In the genomic region with DNA sequence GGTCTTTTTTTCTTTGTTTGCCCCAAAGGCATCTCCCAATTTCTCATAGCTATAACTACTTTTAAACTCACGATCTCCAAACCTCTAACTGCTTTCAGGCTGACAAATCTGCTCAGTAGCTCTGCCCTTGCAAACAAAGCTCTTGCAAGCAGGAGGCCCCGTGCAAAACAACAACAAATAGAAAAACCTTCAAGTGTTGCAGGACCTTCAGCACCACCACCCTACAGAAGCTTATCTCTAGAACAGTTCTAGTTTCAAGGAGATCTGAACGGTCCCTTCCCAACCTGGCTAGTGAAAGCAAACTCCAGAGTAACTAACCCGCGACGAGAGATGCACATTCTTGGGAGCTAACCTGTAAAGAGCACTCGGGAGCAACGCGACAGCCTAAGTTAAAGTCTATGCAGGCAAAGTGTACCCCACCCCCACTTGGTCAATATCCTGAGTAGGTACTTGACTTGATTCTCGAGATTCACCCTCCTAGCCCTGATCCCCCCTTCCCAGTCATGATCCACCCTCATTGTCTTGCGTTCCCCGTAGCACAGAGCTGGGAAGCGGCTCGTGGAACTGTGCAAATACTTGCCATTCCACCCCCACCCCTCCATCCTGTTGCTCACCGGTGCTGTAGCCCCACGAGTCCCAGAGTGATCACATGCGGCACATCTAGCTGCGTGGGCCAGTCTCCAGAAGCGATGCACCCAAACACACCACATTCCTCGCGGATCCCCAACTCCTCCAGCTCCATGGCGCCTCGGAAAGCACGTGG, we compare ENCODE assay signal across 8 mouse cellular contexts. TPM values are rescaled to one million over a fixed set of nuclear protein-coding genes. Genes with fewer than 3 reads are reported as not detected.
DNase-seq lines count a peak whose midpoint lies in the region; ATAC-seq and TF ChIP-seq lines count a peak whose summit lies in the region.

No protein-coding gene starts in this region.

- H3K4me3 ChIP-seq in liver, adult 2 months (ENCODE audit: insufficient read depth, low read depth, low read length), result peak overlapping the region; percentile 77
- peak overlapping the region; percentile 71 for H3K4me3 ChIP-seq in bone marrow macrophage, adult 2 months (ENCODE audit: insufficient read depth, low read length)
- peak overlapping the region; percentile 69 for H3K4me3 ChIP-seq in forebrain, postnatal 0 days (ENCODE audit: low read depth, low read length)
- peak overlapping the region; percentile 66 for H3K4me3 ChIP-seq in liver, postnatal 0 days (ENCODE audit: low read depth, low read length)
- H3K4me3 ChIP-seq in stomach, embryonic 16.5 days (replicated peaks; ENCODE audit: low read length), result peak overlapping the region; percentile 67

- H3K9me3 ChIP-seq in forebrain, postnatal 0 days (ENCODE audit: low read length), result no peaks in the 10 kb centered on the region
- H3K9me3 ChIP-seq in liver, postnatal 0 days (ENCODE audit: low read length), result no peaks in the 10 kb centered on the region
- H3K9me3 ChIP-seq in stomach, embryonic 16.5 days (replicated peaks; ENCODE audit: control insufficient read depth, low read length), result no peaks in the 10 kb centered on the region

- H3K4me1 ChIP-seq in liver, adult 2 months (ENCODE audit: control insufficient read depth, insufficient read depth, low read length), result peaks cover 33% of the 10 kb centered on the region
- peaks cover 34% of the 10 kb centered on the region for H3K4me1 ChIP-seq in bone marrow macrophage, adult 2 months (ENCODE audit: control insufficient read depth, insufficient read depth, low read length)
- peaks cover 14% of the 10 kb centered on the region for H3K4me1 ChIP-seq in forebrain, postnatal 0 days (ENCODE audit: insufficient read depth)
- H3K4me1 ChIP-seq in liver, postnatal 0 days (ENCODE audit: insufficient read depth), result peaks cover 62% of the 10 kb centered on the region
- H3K4me1 ChIP-seq in stomach, embryonic 16.5 days (ENCODE audit: control insufficient read depth, insufficient read depth, low read length), result peaks cover 16% of the 10 kb centered on the region

- peak overlapping the region; percentile 77 for H3K27ac ChIP-seq in liver, adult 2 months (replicated peaks; ENCODE audit: insufficient read depth, low read depth, low read length)
- H3K27ac ChIP-seq in bone marrow macrophage, adult 2 months (ENCODE audit: insufficient read depth, low read depth, low read length), result peak overlapping the region; percentile 25
- peak overlapping the region; percentile 88 for H3K27ac ChIP-seq in forebrain, postnatal 0 days (ENCODE audit: low read depth, low read length)
- peak overlapping the region; percentile 83 for H3K27ac ChIP-seq in liver, postnatal 0 days (ENCODE audit: low read depth)
- peak overlapping the region; percentile 52 for H3K27ac ChIP-seq in stomach, embryonic 16.5 days (ENCODE audit: low read length)

- H3K36me3 ChIP-seq in liver, adult 2 months (ENCODE audit: control insufficient read depth, insufficient read depth, low read length), result peaks cover 3% of the 10 kb centered on the region; the same call in 1 of the 2 replicates
- no peaks in the 10 kb centered on the region for H3K36me3 ChIP-seq in forebrain, postnatal 0 days (ENCODE audit: insufficient read depth)
- H3K36me3 ChIP-seq in liver, postnatal 0 days (replicated peaks; ENCODE audit: insufficient read depth, low read length), result peaks cover 9% of the 10 kb centered on the region
- H3K36me3 ChIP-seq in stomach, embryonic 16.5 days (ENCODE audit: control insufficient read depth, insufficient read depth, low read length), result no peaks in the 10 kb centered on the region

- H3K4me2 ChIP-seq in forebrain, postnatal 0 days (ENCODE audit: low read depth), result peak overlapping the region; percentile 86
- peak overlapping the region; percentile 97 for H3K4me2 ChIP-seq in liver, postnatal 0 days (ENCODE audit: low read depth, low read length)
- H3K4me2 ChIP-seq in stomach, embryonic 16.5 days (ENCODE audit: low read depth, low read length), result peak overlapping the region; percentile 90

- peaks cover 23% of the 10 kb centered on the region; the same call in 1 of the 2 replicates for H3K79me2 ChIP-seq in liver, adult 2 months (ENCODE audit: control insufficient read depth, insufficient read depth, low read length)

- ATAC-seq in forebrain, postnatal 0 days, result no peak
- ATAC-seq in liver, postnatal 0 days, result no peak
- no peak; the same call in none of the 2 replicates for ATAC-seq in stomach, embryonic 16.5 days (ENCODE audit: insufficient read depth, low FRiP score)

- TF ChIP-seq CTCF in liver, adult 2 months (IDR thresholded peaks at IDR 0.05; ENCODE audit: low read depth, low read length), result no peak
- no peak for TF ChIP-seq CTCF in bone marrow macrophage, adult 2 months (IDR thresholded peaks at IDR 0.05; ENCODE audit: low read depth, low read length)
- no peak for TF ChIP-seq CTCF in forebrain, postnatal 0 days (IDR thresholded peaks at IDR 0.05; ENCODE audit: low read depth)
- TF ChIP-seq CTCF in liver, postnatal 0 days (IDR thresholded peaks at IDR 0.05; ENCODE audit: low read depth), result no peak

- peak overlapping the region; percentile 75 for H3K9ac ChIP-seq in liver, adult 2 months (ENCODE audit: low read depth, low read length)
- peak overlapping the region; percentile 62 for H3K9ac ChIP-seq in forebrain, postnatal 0 days
- H3K9ac ChIP-seq in liver, postnatal 0 days (replicated peaks), result peak overlapping the region; percentile 61
- H3K9ac ChIP-seq in stomach, embryonic 16.5 days (ENCODE audit: low read length), result peak overlapping the region; percentile 74

- DNase-seq in liver, adult 2 months (ENCODE audit: extremely low read depth, low read depth, low spot score), result peak; percentile 56
- no peak for DNase-seq in liver
- DNase-seq in forebrain, postnatal 0 days, result no peak
- no peak for DNase-seq in liver, postnatal 0 days
- DNase-seq in adrenal gland, postnatal 25 days, result no peak
- DNase-seq in ovary, postnatal 10 days (ENCODE audit: low spot score), result no peak

- no peaks in the 10 kb centered on the region for H3K27me3 ChIP-seq in liver, adult 2 months (ENCODE audit: control insufficient read depth, insufficient read depth, low read length)
- H3K27me3 ChIP-seq in forebrain, postnatal 0 days (ENCODE audit: insufficient read depth, low read length), result no peaks in the 10 kb centered on the region
- no peaks in the 10 kb centered on the region for H3K27me3 ChIP-seq in liver, postnatal 0 days (ENCODE audit: insufficient read depth, low read length)
- H3K27me3 ChIP-seq in stomach, embryonic 16.5 days (ENCODE audit: control insufficient read depth, insufficient read depth, low read length), result no peaks in the 10 kb centered on the region

- TF ChIP-seq EP300 in liver, postnatal 0 days (IDR thresholded peaks at IDR 0.05; ENCODE audit: low read depth), result no peak

- no peak for TF ChIP-seq POLR2A in liver, adult 2 months (IDR thresholded peaks at IDR 0.05; ENCODE audit: extremely low read depth, insufficient read depth, low read length)
- no peak for TF ChIP-seq POLR2A in bone marrow macrophage, adult 2 months (IDR thresholded peaks at IDR 0.05; ENCODE audit: borderline replicate concordance, low read depth, low read length)

- WGBS in liver, adult 2 months, result under 1% methylated on average over 24 of the region's 24 CpGs
- 2% methylated on average over 24 of the region's 24 CpGs for WGBS in forebrain, postnatal 0 days
- WGBS in liver, postnatal 0 days (ENCODE audit: insufficient replicate concordance), result 2% methylated on average over 24 of the region's 24 CpGs
- under 1% methylated on average over 24 of the region's 24 CpGs for WGBS in stomach, embryonic 16.5 days

RNA-seq across cellular contexts. Expression of a gene that starts 0.6 kb away (rescaled TPM):
- total RNA-seq in liver, adult 2 months (2014; rRNA removed), result 303 and 359 TPM in 2 replicates
- 165 and 187 TPM in 2 replicates for polyA plus RNA-seq in liver, adult 2 months (2012; rRNA removed)
- 109 and 118 TPM in 2 replicates for polyA plus RNA-seq in bone marrow macrophage, adult 2 months (2012; ENCODE audit: insufficient read depth, insufficient read length, missing spikeins)
- total RNA-seq in forebrain, postnatal 0 days (2014; rRNA removed), result 142 and 150 TPM in 2 replicates
- 147 and 152 TPM in 2 replicates for polyA plus RNA-seq in forebrain, postnatal 0 days (2015; fragmentation: Nextera tagmentation; extraction: Ambion mirVana)
- polyA plus RNA-seq in liver, postnatal 0 days (2015; fragmentation: Nextera tagmentation; extraction: Ambion mirVana), result 95.3 and 111 TPM in 2 replicates
- polyA plus RNA-seq in stomach, embryonic 16.5 days (2015; fragmentation: Nextera tagmentation; extraction: Ambion mirVana), result 210 and 211 TPM in 2 replicates
- 239 and 257 TPM in 2 replicates for total RNA-seq in adrenal gland, postnatal 25 days (2021)

RNA-seq across cellular contexts. Expression of a gene that starts 0.9 kb away (rescaled TPM):
- total RNA-seq in liver, adult 2 months (2014; rRNA removed), result 22.8 and 30.3 TPM in 2 replicates
- 5.3 and 6.4 TPM in 2 replicates for polyA plus RNA-seq in liver, adult 2 months (2012; rRNA removed)
- 5.4 and 7.6 TPM in 2 replicates for polyA plus RNA-seq in bone marrow macrophage, adult 2 months (2012; ENCODE audit: insufficient read depth, insufficient read length, missing spikeins)
- total RNA-seq in forebrain, postnatal 0 days (2014; rRNA removed), result 15.3 and 16.1 TPM in 2 replicates
- 10.5 and 11.2 TPM in 2 replicates for polyA plus RNA-seq in forebrain, postnatal 0 days (2015; fragmentation: Nextera tagmentation; extraction: Ambion mirVana)
- 14.9 and 17.6 TPM in 2 replicates for polyA plus RNA-seq in liver, postnatal 0 days (2015; fragmentation: Nextera tagmentation; extraction: Ambion mirVana)
- 21.7 and 26.2 TPM in 2 replicates for polyA plus RNA-seq in stomach, embryonic 16.5 days (2015; fragmentation: Nextera tagmentation; extraction: Ambion mirVana)
- 20.9 and 28.0 TPM in 2 replicates for total RNA-seq in adrenal gland, postnatal 25 days (2021)

RNA-seq across cellular contexts. Expression of a gene that starts 24.0 kb away (rescaled TPM):
- total RNA-seq in liver, adult 2 months (2014; rRNA removed), result 43.4 and 43.5 TPM in 2 replicates
- polyA plus RNA-seq in liver, adult 2 months (2012; rRNA removed), result 18.4 and 23.1 TPM in 2 replicates
- polyA plus RNA-seq in bone marrow macrophage, adult 2 months (2012; ENCODE audit: insufficient read depth, insufficient read length, missing spikeins), result 73.8 and 81.0 TPM in 2 replicates
- 79.6 and 92.1 TPM in 2 replicates for total RNA-seq in forebrain, postnatal 0 days (2014; rRNA removed)
- polyA plus RNA-seq in forebrain, postnatal 0 days (2015; fragmentation: Nextera tagmentation; extraction: Ambion mirVana), result 71.1 and 79.7 TPM in 2 replicates
- 34.4 TPM in 2 replicates for polyA plus RNA-seq in liver, postnatal 0 days (2015; fragmentation: Nextera tagmentation; extraction: Ambion mirVana)
- polyA plus RNA-seq in stomach, embryonic 16.5 days (2015; fragmentation: Nextera tagmentation; extraction: Ambion mirVana), result 89.3 and 89.4 TPM in 2 replicates
- 120 and 150 TPM in 2 replicates for total RNA-seq in adrenal gland, postnatal 25 days (2021)

RNA-seq across cellular contexts. Expression of a gene that starts 45.2 kb away (rescaled TPM):
- 9.3 and 14.3 TPM in 2 replicates for total RNA-seq in liver, adult 2 months (2014; rRNA removed)
- polyA plus RNA-seq in liver, adult 2 months (2012; rRNA removed), result 7.8 and 9.7 TPM in 2 replicates
- 19.6 and 19.8 TPM in 2 replicates for polyA plus RNA-seq in bone marrow macrophage, adult 2 months (2012; ENCODE audit: insufficient read depth, insufficient read length, missing spikeins)
- 16.1 and 18.8 TPM in 2 replicates for total RNA-seq in forebrain, postnatal 0 days (2014; rRNA removed)
- 6.7 and 13.3 TPM in 2 replicates for polyA plus RNA-seq in forebrain, postnatal 0 days (2015; fragmentation: Nextera tagmentation; extraction: Ambion mirVana)
- 5.1 and 5.3 TPM in 2 replicates for polyA plus RNA-seq in liver, postnatal 0 days (2015; fragmentation: Nextera tagmentation; extraction: Ambion mirVana)
- 14.0 and 15.5 TPM in 2 replicates for polyA plus RNA-seq in stomach, embryonic 16.5 days (2015; fragmentation: Nextera tagmentation; extraction: Ambion mirVana)
- total RNA-seq in adrenal gland, postnatal 25 days (2021), result 24.0 and 32.1 TPM in 2 replicates

RNA-seq across cellular contexts. Expression of a gene that starts 53.3 kb away (rescaled TPM):
- not detected in 2 replicates for total RNA-seq in liver, adult 2 months (2014; rRNA removed)
- 0.33 TPM in 1 of 2 replicates, not detected in the other for polyA plus RNA-seq in liver, adult 2 months (2012; rRNA removed)
- polyA plus RNA-seq in bone marrow macrophage, adult 2 months (2012; ENCODE audit: insufficient read depth, insufficient read length, missing spikeins), result 2.8 TPM in 1 of 2 replicates, not detected in the other
- not detected in 2 replicates for total RNA-seq in forebrain, postnatal 0 days (2014; rRNA removed)
- not detected in 2 replicates for polyA plus RNA-seq in forebrain, postnatal 0 days (2015; fragmentation: Nextera tagmentation; extraction: Ambion mirVana)
- polyA plus RNA-seq in liver, postnatal 0 days (2015; fragmentation: Nextera tagmentation; extraction: Ambion mirVana), result 0.22 TPM in 2 replicates
- polyA plus RNA-seq in stomach, embryonic 16.5 days (2015; fragmentation: Nextera tagmentation; extraction: Ambion mirVana), result 0.27 TPM in 1 of 2 replicates, not detected in the other
- total RNA-seq in adrenal gland, postnatal 25 days (2021), result 0.67 TPM in 1 of 2 replicates, not detected in the other

Comparison
In these comparisons a context has a peak if more than half of its experiments do, and no peak if none do; other contexts are left out.
1. H3K27ac ChIP-seq: peak in every context shown above with its lines; median percentile 88 in forebrain, postnatal 0 days; 83 in liver, postnatal 0 days; 77 in liver, adult 2 months; 52 in stomach, embryonic 16.5 days; 25 in bone marrow macrophage, adult 2 months.